Mouse (Mus musculus) kidney, embryonic 14.5 days (tissue): Measurements from ENCODE around the gene Pax8. TPM values are rescaled to one million over a fixed set of nuclear protein-coding genes. Genes with fewer than 3 reads are reported as not detected.

Source experiments
- ATAC-seq: fragments of 200-750 bp; cut with Nextera tagmentation; 2 replicates; pipeline ENCODE4 v1.8.0; 2017; ENCODE audit warnings: moderate number of reproducible peaks, mild to moderate bottlenecking, moderate TSS enrichment, moderate library complexity; ENCODE audit not compliant: low FRiP score, low TSS enrichment
- H3K27ac ChIP-seq: fragments of 300-500 bp; sonication (generic); 2 replicates; pipeline ENCODE4 v1.5.1; 2014; ENCODE audit warnings: low read depth, mild to moderate bottlenecking, low read length, moderate library complexity, mixed read lengths
- H3K27me3 ChIP-seq: fragments of 300-500 bp; sonication (generic); 2 replicates; pipeline ENCODE4 v1.6.1; 2014; ENCODE audit warnings: mild to moderate bottlenecking, low read length; ENCODE audit not compliant: control insufficient read depth, insufficient read depth
- H3K36me3 ChIP-seq: fragments of 300-500 bp; sonication (generic); 2 replicates; pipeline ENCODE4 v1.6.1; 2014; ENCODE audit warnings: low read length, mixed read lengths; ENCODE audit not compliant: control insufficient read depth, insufficient read depth
- H3K4me1 ChIP-seq: fragments of 300-500 bp; sonication (generic); 2 replicates; pipeline ENCODE4 v1.6.1; 2014; ENCODE audit warnings: low read length, mixed read lengths; ENCODE audit not compliant: control insufficient read depth, insufficient read depth
- H3K4me2 ChIP-seq: fragments of 300-500 bp; sonication (generic); replicated peaks from 2 replicates; pipeline ENCODE4 v1.6.1; 2014; ENCODE audit warnings: low read depth, mild to moderate bottlenecking, low read length
- H3K4me3 ChIP-seq: fragments of 300-500 bp; sonication (generic); 2 replicates; pipeline ENCODE4 v1.5.1; 2014; ENCODE audit warnings: mild to moderate bottlenecking, low read length
- H3K9ac ChIP-seq: fragments of 300-500 bp; sonication (generic); 2 replicates; pipeline ENCODE4 v1.6.1; 2014; ENCODE audit warnings: low read depth, mild to moderate bottlenecking, low read length, moderate library complexity
- H3K9me3 ChIP-seq: fragments of 300-500 bp; sonication (generic); 2 replicates; pipeline ENCODE4 v1.6.1; 2016; ENCODE audit warnings: low read length; ENCODE audit not compliant: control insufficient read depth
- WGBS: fragments of 180-500 bp; shearing (Covaris S2); extraction: QIAGEN DNeasy Blood & Tissue Kit; methylation state at CpG from one replicate; pipeline ENCODE4 v1.1.7; 2014; 5-methylcytosine and 5-hydroxymethylcytosine counted together
- polyA plus RNA-seq: library from polyadenylated mRNA; unstranded; fragments of >200 nt; fragmentation: Nextera tagmentation; extraction: Ambion mirVana; gene quantifications from 2 replicates; pipeline ENCODE4 v1.2.1, GENCODE M21; 2014

The Pax8 gene
- polyA plus RNA-seq, 1 experiment from 2014 or later: 140 TPM

DNA sequence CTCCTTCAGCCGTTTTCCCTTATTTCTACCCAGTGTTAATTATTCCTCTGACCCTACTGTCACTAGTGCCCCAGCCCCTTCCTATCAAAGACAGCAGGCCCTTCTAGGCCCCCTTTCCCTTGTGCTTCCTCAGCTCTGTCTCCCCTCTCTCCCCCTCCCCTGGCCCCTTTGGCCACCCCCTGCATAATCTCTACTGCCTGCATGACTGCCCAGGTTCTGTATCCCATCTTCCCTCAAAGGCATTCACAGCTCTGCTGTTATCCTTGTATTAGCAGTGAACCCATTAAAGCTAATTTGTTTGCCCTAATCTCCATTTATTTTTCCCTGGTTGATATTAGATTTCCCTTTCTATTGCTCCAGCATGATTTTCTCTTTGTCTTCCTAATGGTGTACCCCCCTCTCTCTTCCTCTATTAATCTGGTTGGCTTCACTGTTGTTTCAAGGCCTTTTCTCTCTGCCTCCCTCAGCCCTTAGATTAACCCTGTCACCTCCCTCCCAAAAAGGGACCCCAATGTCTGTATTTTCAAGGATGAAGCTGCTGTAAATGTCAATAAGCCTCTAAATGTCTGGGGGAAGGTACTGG lies 20.9 kb downstream of the Pax8 start:
- peaks cover 7% of the 10 kb centered on the region for H3K36me3 ChIP-seq
- no peak for ATAC-seq
- H3K4me3 ChIP-seq: no peak overlapping the region
- H3K27me3 ChIP-seq: no peaks in the 10 kb centered on the region
- no peaks in the 10 kb centered on the region for H3K9me3 ChIP-seq
- WGBS: 15% methylated on average over 1 of the region's 1 CpGs
- H3K4me1 ChIP-seq: peaks cover 22% of the 10 kb centered on the region
- H3K4me2 ChIP-seq: no peak overlapping the region
- no peak overlapping the region; the same call in 1 of the 2 replicates for H3K27ac ChIP-seq
- H3K9ac ChIP-seq: no peak overlapping the region

- Histone ChIP-seq H3K4me3 (no peak overlapping the region), H3K9me3 (no peaks in the 10 kb centered on the region), H3K27ac (no peak overlapping the region), H3K4me2 (no peak overlapping the region), H3K27me3 (no peaks in the 10 kb centered on the region), H3K36me3 (peaks cover 7% of the 10 kb centered on the region), H3K9ac (no peak overlapping the region), H3K4me1 (peaks cover 22% of the 10 kb centered on the region)
- 55% methylated on average over 5 of the region's 5 CpGs for WGBS
- 0 out of 2 replicates have a peak, but pooled peaks have one; percentile 29 for ATAC-seq
Measured at GRCm38 (mm10) chr2:24453206-24453605, 22.2 kb downstream of the Pax8 start.

- H3K27me3 ChIP-seq: no peaks in the 10 kb centered on the region
- H3K27ac ChIP-seq: no peak overlapping the region
- WGBS: 77% methylated on average over 4 of the region's 4 CpGs
- H3K4me3 ChIP-seq: no peak overlapping the region
- no peak for ATAC-seq
- no peaks in the 10 kb centered on the region for H3K9me3 ChIP-seq
- H3K4me2 ChIP-seq: no peak overlapping the region
- H3K36me3 ChIP-seq: peaks cover 9% of the 10 kb centered on the region; the same call in 1 of the 2 replicates
- no peak overlapping the region for H3K9ac ChIP-seq
- peaks cover 7% of the 10 kb centered on the region; the same call in 1 of the 2 replicates for H3K4me1 ChIP-seq
Measured at GRCm38 (mm10) chr2:24449111-24449510, 26.3 kb downstream of the Pax8 start.

- Histone ChIP-seq H3K27ac (no peak overlapping the region), H3K9ac (no peak overlapping the region), H3K36me3 (peaks cover 51% of the 10 kb centered on the region), H3K4me3 (no peak overlapping the region), H3K4me1 (no peaks in the 10 kb centered on the region), H3K27me3 (no peaks in the 10 kb centered on the region), H3K4me2 (no peak overlapping the region), H3K9me3 (no peaks in the 10 kb centered on the region)
- ATAC-seq: no peak
- 65% methylated on average over 3 of the region's 3 CpGs for WGBS
Measured at GRCm38 (mm10) chr2:24443256-24443790, 32.1 kb downstream of the Pax8 start.

DNA sequence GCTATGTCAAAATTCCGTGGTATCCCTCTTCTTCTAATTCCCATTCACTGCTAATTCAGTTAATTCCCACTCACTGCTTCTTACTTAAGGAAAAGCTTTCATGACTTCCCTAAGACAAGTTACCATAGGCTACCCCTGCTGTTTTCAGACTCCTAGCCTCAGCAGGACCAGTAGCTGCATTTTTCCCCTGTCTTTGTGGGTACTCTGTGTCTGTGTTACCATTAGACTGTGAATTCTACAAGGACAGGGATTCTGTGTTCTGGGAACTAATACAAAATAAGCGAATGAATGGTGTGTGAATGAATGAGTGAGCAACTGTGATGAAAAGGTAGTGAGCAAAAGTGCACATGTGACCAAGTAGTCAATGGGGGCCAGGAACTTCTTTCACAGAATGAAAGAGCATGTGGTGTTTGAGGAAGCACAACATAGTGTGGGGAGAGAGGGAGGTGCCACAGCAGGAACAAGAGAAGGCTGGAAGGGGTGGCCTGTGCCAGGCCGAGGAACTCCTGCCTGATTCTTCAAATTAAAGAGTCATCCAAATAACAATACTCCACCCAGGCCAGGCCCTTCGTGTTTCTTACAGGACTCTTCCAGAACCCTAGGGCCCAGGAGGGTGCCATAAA lies 33.0 kb downstream of the Pax8 start:
- Histone ChIP-seq H3K4me1 (no peaks in the 10 kb centered on the region), H3K4me2 (no peak overlapping the region), H3K9me3 (no peaks in the 10 kb centered on the region), H3K27me3 (no peaks in the 10 kb centered on the region), H3K9ac (no peak overlapping the region), H3K27ac (no peak overlapping the region), H3K4me3 (no peak overlapping the region), H3K36me3 (peaks cover 56% of the 10 kb centered on the region)
- WGBS: 66% methylated on average over 4 of the region's 4 CpGs
- no peak for ATAC-seq

DNA sequence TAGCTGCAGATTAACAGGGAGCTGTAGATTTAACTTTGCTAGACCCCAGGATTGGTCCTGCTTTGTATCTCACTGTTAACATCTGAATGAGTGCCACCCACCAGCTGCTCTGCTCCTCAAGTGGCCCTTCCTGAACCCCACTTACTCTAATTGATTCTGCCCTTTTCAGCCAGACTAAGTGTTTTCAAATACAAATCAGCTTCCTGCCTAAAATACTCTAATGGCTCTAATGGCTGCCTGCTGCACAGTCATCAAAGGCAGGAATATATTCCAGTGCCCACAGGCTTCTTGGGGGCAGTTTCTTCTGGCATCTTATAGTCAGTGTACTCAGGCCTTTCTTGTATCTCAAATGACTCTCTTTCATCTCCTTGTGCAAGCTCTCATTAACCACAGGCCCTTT lies 33.5 kb downstream of the Pax8 start:
- Histone ChIP-seq H3K4me3 (no peak overlapping the region), H3K4me1 (no peaks in the 10 kb centered on the region), H3K4me2 (no peak overlapping the region), H3K27me3 (no peaks in the 10 kb centered on the region), H3K9ac (no peak overlapping the region), H3K27ac (no peak overlapping the region), H3K9me3 (no peaks in the 10 kb centered on the region), H3K36me3 (peaks cover 60% of the 10 kb centered on the region)
- ATAC-seq: no peak

GRCm38 (mm10) chr2:24440056-24440455 lies 35.3 kb downstream of the Pax8 start:
- ATAC-seq: no peak
- H3K4me3 ChIP-seq: no peak overlapping the region
- H3K9me3 ChIP-seq: no peaks in the 10 kb centered on the region
- H3K9ac ChIP-seq: no peak overlapping the region
- H3K36me3 ChIP-seq: peaks cover 73% of the 10 kb centered on the region
- H3K4me2 ChIP-seq: no peak overlapping the region
- WGBS: 83% methylated on average over 2 of the region's 2 CpGs
- no peaks in the 10 kb centered on the region for H3K27me3 ChIP-seq
- no peak overlapping the region for H3K27ac ChIP-seq
- H3K4me1 ChIP-seq: no peaks in the 10 kb centered on the region

- H3K27ac ChIP-seq: no peak overlapping the region
- no peak overlapping the region for H3K4me3 ChIP-seq
- H3K27me3 ChIP-seq: no peaks in the 10 kb centered on the region
- no peaks in the 10 kb centered on the region for H3K4me1 ChIP-seq
- H3K4me2 ChIP-seq: no peak overlapping the region
- H3K9ac ChIP-seq: no peak overlapping the region
- H3K36me3 ChIP-seq: peaks cover 60% of the 10 kb centered on the region
- H3K9me3 ChIP-seq: no peaks in the 10 kb centered on the region
- ATAC-seq: no peak; the same call in 1 of the 2 replicates
- WGBS: 83% methylated on average over 11 of the region's 11 CpGs
Measured at GRCm38 (mm10) chr2:24435699-24436098, 39.7 kb downstream of the Pax8 start.

- no peak overlapping the region for H3K9ac ChIP-seq
- H3K4me2 ChIP-seq: no peak overlapping the region
- 91% methylated on average over 2 of the region's 2 CpGs for WGBS
- H3K4me3 ChIP-seq: no peak overlapping the region
- H3K27me3 ChIP-seq: no peaks in the 10 kb centered on the region
- H3K9me3 ChIP-seq: no peaks in the 10 kb centered on the region
- H3K36me3 ChIP-seq: peaks cover 60% of the 10 kb centered on the region
- ATAC-seq: no peak
- no peak overlapping the region for H3K27ac ChIP-seq
- no peaks in the 10 kb centered on the region for H3K4me1 ChIP-seq
Measured at GRCm38 (mm10) chr2:24434670-24435069, 40.7 kb downstream of the Pax8 start.
